Mouse (Mus musculus) thymus, postnatal 25 days (tissue): ENCODE data around the gene Slc25a19.
A peak's percentile ranks its signal among the peaks of the same experiment; 100 is the strongest.

Experiments
- DNase-seq: peaks from one replicate; pipeline ENCODE4 v3.0.0; 2022

Slc25a19 gene

GRCm38 (mm10) chr11:115640978-115641663 lies 13.0 kb upstream of the Slc25a19 start:
- peak; percentile 70 for DNase-seq

DNA sequence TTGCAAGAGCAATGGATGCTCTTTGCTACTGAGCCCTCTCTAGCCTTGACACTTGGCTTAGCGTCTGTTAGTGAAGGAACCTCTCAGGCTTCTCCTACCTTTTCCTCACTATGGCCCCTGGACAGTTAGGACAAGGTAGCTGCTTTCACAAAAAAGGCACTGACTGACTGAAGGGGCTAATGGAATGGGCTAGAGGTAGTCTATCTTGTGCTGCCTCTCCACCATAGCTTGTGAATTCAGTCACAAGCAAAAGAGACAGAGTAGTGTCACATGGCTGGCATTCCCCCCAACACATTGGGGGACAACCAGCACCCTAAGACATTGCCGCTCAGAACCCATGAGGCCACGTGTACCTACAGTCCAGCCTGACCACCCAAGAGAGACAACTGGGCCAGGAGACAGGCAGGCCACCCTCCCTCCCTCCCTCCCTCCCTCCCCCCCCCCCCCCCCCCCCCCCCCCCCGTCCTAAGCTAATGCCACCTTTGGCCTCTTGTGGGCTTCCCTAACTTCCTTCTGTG lies 12.3 kb upstream of the Slc25a19 start:
- DNase-seq: no peak

GRCm38 (mm10) chr11:115639540-115639939 lies 11.4 kb upstream of the Slc25a19 start:
- no peak for DNase-seq

DNA sequence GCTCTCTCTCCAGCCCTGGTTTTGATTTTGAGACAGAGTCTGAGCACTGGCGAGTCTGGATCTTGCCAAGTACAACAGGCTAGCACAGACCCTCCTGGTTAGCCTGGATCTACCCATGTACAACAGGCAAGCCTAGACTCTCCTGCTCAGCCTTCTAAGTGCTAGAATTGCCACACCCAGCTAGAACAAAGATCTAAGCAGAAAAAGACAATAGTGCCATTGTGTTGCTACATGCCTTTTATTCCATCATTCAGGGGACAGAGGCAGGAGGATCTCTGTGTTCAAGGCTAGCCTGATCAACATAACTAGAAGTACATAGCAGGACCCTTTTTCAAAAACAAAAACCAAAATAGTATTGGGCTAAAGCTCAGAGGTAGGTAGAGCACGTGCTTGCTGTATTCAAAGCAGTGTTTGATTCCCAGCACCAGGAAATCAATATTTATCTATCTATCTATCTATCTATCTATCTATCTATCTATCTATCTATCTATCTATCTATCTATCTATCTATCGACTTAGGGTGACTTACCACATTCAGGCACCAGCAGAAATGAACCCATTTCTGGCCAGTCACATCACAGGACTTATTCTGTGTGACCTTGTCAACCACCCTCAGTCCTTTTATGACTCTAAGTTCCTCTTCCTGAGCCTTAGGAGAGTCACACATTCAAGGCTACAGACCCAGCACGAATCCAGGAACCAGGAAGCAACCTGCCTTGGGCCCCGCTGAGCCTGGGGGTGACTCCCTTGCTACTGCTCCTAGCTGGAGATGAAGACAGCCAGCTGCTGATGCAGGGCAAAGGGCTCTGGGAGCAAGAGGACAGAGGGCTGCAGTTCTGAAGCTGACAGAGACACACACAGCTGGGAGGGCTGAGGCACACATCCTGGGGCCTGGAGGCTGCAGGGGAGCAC lies 10.7 kb upstream of the Slc25a19 start:
- no peak for DNase-seq

DNA sequence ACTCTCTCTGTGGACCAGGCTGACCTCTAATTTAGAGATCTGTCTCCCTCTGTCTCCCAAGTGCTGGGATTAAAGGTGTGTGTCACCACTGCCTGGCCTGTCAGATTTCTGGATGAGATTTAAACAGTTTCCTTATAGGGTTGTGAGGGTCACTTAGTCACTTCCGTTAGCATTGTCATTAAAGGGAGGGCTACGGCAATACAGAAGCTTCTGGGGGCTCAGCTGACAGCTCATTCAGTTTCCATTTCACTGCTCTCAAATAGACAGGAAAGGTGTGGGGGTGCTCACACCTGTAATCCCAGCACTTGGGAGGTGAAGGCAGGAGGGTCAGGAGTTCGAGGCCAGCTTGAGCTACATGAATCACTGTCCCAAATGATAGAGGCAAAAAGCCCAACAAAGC lies 8.9 kb upstream of the Slc25a19 start:
- no peak for DNase-seq

DNA sequence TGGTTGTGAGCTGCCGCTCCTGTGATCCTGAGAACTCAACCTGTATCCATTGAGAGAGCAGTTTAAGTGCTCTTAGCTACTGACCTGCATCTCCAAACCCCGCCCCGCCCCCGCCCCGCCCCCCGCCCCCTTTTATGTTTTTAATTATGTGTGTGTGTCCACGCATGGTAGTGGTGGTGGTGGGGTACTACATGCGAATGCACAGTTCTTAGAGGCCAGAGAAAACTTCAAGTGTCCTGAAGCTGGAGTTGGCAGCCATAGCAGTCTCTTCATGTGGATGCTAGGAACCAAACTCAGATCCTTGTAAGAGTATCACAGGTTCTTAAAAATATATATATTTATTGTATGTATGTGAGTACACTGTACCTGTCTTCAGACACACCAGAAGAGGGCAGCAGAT lies 7.4 kb upstream of the Slc25a19 start:
- DNase-seq: no peak

GRCm38 (mm10) chr11:115635041-115635440 lies 6.9 kb upstream of the Slc25a19 start:
- DNase-seq: no peak

DNA sequence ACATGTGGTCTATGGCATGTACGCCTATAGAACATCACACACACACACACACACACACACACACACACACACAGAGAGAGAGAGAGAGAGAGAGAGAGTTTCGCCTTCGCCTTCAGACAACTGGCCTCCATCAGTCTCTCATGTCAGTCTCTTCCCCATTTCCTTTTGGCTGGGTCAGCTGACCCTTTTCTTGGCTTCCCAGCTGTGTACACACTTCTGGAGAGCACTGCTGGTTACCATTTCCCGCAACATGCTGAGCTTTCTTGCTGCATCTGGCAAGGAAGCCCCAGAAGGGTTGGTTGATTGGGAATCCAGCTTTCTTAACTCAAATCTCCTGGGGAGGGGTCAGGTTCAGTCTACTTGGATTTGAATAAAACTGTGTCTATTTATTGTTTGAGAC lies 6.0 kb upstream of the Slc25a19 start:
- no peak for DNase-seq

GRCm38 (mm10) chr11:115632862-115633261 lies 4.8 kb upstream of the Slc25a19 start:
- DNase-seq: no peak

- no peak for DNase-seq
Measured at GRCm38 (mm10) chr11:115632247-115632646, 4.2 kb upstream of the Slc25a19 start.

- DNase-seq: peak; percentile 49
Measured at GRCm38 (mm10) chr11:115631505-115631890, 3.4 kb upstream of the Slc25a19 start.

- no peak for DNase-seq
Measured at GRCm38 (mm10) chr11:115630532-115631504, 2.7 kb upstream of the Slc25a19 start.

DNA sequence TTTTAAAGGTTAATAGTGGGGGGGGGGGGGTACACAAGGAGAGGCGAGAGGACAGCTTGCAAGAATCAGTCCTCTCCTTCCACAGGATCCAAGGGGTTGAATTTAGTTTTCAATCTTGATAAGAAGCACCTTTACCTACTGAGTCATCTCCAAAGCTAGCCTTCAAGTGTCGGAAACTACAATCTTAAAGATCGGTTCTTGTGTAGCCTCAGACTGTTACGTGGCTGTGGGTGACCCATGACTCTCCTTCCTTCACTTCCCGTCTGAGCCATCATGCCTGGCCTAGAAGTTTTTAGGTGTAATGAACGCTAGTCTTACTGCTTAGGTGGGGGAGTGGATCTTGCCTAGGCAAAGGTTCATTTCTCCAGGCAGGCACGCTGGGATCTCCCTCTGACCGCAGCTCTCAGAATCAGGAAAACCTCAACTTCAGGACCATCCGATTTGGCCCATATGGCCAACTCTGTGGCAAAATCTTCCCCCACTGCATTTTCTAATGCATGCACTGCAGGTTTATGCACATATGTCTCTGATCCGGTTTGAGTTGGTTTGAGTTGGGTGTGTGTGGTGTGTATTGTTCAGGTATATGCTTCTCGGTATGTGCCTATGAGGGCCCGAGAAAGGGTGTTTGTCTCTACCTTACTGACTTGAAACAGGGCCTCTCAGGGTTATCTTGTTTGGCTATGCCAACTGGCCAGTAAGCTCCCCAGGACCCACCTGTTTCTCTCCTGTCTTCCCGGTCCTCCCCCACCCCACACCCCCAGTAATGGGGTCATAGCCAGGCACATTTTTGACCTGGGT lies 1.8 kb upstream of the Slc25a19 start:
- DNase-seq: no peak

- DNase-seq: no peak
Measured at GRCm38 (mm10) chr11:115628465-115629101, 488 bp upstream of the Slc25a19 start.

DNA sequence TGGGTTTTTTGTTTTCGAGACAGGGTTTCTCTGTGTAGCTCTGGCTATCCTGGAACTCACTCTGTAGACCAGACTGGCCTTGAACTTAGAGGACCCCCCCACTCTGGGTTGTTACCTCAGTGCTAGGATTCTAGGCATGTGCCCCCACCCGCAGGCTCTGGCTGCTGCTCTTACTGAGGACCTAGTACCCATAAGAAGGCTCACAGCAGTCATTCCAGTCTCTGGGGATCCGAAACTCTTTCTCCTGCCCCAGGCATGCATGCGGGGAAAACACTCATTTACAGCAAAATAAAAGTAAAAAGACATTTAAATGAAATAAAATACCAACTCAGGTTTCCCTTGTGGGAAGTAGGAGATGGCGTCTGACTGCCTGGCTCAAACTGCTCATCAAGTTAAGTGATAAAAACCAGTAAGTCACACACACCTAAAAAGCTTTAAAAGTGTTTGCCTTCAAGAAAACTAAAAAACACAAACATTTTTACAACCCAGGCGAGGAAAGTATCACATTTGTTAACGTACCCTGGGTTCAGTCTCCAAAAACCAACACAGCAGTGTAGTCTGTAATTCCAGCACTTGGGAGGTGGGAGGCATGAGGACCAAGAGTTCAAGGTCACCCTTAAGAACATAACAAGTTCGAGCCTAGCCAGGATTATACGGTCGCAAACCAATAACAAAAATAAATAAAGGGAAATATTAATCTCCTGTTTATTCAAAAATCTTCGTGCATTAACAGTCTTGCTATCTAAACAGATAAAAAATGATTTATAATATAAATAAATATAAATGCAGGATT lies 1.1 kb downstream of the Slc25a19 start:
- DNase-seq: no peak

GRCm38 (mm10) chr11:115625877-115626276 lies 2.2 kb downstream of the Slc25a19 start:
- DNase-seq: no peak

DNA sequence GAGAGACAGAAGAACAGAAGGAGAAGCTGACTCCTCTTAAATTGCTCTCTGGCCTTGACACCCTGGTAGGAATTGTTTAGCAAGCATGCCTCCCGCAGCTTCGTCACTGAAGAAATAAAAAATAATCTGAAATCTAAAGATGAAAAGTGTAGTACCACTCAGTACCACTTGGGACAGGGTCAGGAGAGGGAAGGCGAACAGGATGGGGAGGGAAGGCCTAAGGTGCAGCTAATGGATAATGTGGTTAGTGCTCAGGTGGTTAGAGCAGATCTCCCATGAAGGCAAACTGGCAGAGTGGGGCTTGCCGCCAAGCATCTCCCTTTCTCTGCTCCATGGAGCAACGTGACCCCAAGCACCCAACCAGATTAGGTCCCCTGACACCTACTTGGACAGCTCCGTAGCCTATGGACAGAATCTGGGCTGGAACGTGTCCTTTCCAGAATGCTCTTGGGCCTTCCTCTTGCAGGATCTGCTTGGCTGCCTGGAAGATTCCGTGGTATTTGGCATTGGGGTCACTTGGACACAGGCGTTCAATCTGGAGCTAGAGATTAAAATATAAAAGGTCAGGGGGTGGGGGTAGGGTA lies 4.5 kb downstream of the Slc25a19 start:
- DNase-seq: no peak

DNA sequence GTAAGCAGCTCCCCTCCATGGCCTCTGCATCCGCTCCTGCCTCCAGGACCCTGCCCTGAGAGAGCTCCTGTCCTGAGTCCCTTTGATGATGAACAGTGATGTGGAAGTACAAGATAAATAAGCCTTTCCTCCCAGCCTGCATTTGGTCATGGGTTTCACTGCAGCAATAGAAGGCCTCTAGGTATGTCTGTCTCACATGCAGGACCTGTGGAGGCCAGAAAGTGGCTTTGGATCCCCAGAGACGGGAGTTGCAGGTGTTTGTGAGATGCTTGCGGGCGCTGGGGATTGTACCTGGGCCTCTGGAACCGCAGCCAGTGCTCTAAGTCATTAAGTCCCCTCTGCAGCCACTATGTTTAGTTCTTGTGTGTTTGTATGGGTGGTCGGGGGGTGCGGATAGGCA lies 8.1 kb downstream of the Slc25a19 start:
- no peak for DNase-seq

- DNase-seq: no peak
Measured at GRCm38 (mm10) chr11:115618732-115619516, 9.2 kb downstream of the Slc25a19 start.
